Mouse (Mus musculus): ENCODE data around the gene Cux2.

DNA sequence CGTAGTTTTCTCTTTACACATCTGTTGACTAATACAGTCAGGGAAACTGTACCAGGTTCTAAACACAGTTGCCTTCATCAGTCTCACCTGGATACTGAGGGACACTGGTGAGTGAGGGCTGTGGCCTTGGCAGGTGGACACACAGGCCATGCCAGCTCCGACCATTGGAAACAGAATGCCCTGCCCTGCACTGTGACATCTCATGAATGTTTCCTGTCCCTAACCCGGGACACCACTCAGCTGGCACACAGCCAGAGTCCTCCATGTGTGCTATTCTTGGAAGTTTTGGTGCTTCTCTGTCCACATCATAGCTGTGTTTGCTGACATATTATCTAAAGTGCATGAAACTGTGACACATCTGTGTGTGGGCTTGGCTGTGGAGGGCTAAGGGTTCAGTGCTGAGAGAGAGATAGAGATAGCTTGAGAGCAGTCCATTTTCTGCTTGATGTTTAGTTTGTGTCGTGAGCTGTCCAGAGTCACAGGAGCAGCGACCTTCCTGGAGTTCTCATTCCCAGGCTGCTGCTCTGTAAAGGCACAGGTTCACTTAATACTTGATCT is 240.2 kb downstream of the Cux2 start:
- TF ChIP-seq POLR2A (IDR thresholded peaks at IDR 0.05; ENCODE audit: control insufficient read depth in 1 of 2, insufficient read depth in 1 of 2, low read depth in 1 of 2, low read length in 2 of 2, poor library complexity in 1 of 2) (no peak), EP300 (IDR thresholded peaks at IDR 0.05; ENCODE audit: low read depth in 1 of 2, low read length in 2 of 2) (no peak), GATA1 (IDR thresholded peaks at IDR 0.05; ENCODE audit: low read depth, low read length) (no peak), SMC3 (IDR thresholded peaks at IDR 0.05; ENCODE audit: low read depth, low read length) (no peak)
